In the genomic region with DNA sequence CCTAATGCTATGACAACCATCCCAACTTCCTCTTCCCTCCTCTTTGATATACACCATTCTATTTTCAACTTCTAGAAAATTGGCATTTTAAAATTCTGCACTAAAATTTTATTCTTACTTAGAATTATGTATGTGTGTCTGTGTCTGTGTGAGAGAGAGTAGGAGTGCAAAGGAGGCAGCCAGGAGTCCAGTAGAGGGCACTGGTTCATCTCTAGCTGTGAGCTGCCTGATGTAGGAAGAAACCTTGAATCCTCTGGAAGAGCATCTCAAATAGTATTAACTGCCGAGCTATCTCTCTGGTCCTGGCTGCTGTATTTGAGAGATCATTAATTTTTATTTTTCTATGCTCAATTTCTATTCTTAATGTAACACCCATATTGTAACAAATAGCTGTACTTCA, we compare ENCODE assay signal across 12 mouse cellular contexts.
DNase-seq lines count a peak whose midpoint lies in the region; ATAC-seq lines count a peak whose summit lies in the region.
"Had no signal": no experiment of that assay in that cellular context is flagged by ENCODE, and none has a peak within 500 bp of the region (broad histone marks: within the 10 kb centered on the region; RNA-seq: fewer than 3 reads in every experiment).

No protein-coding gene starts in this region.

- no peaks in the 10 kb centered on the region for H3K36me3 ChIP-seq in liver, embryonic 12.5 days
- H3K36me3 ChIP-seq: heart, embryonic 13.5 days; stomach, embryonic 15.5 days had no signal

- no peak overlapping the region for H3K27ac ChIP-seq in liver, embryonic 12.5 days
- H3K27ac ChIP-seq: heart, embryonic 13.5 days; stomach, embryonic 15.5 days had no signal

- no peaks in the 10 kb centered on the region for H3K9me3 ChIP-seq in liver, embryonic 12.5 days (replicated peaks)
- H3K9me3 ChIP-seq: heart, embryonic 13.5 days; megakaryocyte, embryonic 14.5 days; stomach, embryonic 15.5 days had no signal

- H3K4me3 ChIP-seq in liver, embryonic 12.5 days: no peak overlapping the region
- H3K4me3 ChIP-seq: heart, embryonic 13.5 days; megakaryocyte, embryonic 14.5 days; stomach, embryonic 15.5 days had no signal

- H3K9ac ChIP-seq in liver, embryonic 12.5 days: no peak overlapping the region
- H3K9ac ChIP-seq: heart, embryonic 13.5 days; stomach, embryonic 15.5 days had no signal

- ATAC-seq in frontal cortex, adult (ENCODE audit: low TSS enrichment): peak; percentile 86
- ATAC-seq in liver, embryonic 12.5 days: no peak

- H3K4me2 ChIP-seq in liver, embryonic 12.5 days: no peak overlapping the region
- H3K4me2 ChIP-seq: heart, embryonic 13.5 days; stomach, embryonic 15.5 days had no signal

- DNase-seq in frontal cortex, postnatal 10 days (ENCODE audit: low spot score in 2 of 2): no peak
- DNase-seq in liver (peak; percentile 4), ES-CJ7 (ENCODE audit: low read depth, low spot score) (peak; percentile 29)
- peak; percentile 43 for DNase-seq in embryo, embryonic 10.5 days (ENCODE audit: low spot score)
- no peak for DNase-seq in urinary bladder, postnatal 4 days (ENCODE audit: low spot score in 2 of 2)
- no peak for DNase-seq in ovary, postnatal 10 days (ENCODE audit: low spot score)
- DNase-seq: layer of hippocampus, adult 9-11 months had no signal

- no peaks in the 10 kb centered on the region for H3K27me3 ChIP-seq in liver, embryonic 12.5 days (replicated peaks)
- H3K27me3 ChIP-seq: heart, embryonic 13.5 days; megakaryocyte, embryonic 14.5 days; stomach, embryonic 15.5 days had no signal

- 18% methylated on average over 1 of the region's 1 CpGs for WGBS in liver, embryonic 12.5 days (ENCODE audit: insufficient replicate concordance)

- no peaks in the 10 kb centered on the region for H3K4me1 ChIP-seq in liver, embryonic 12.5 days
- H3K4me1 ChIP-seq: heart, embryonic 13.5 days; megakaryocyte, embryonic 14.5 days; stomach, embryonic 15.5 days had no signal

Comparison
In these comparisons a context has a peak if more than half of its experiments do, and no peak if none do; other contexts are left out.
1. DNase-seq: peak in liver (single experiment), ES-CJ7 (single experiment) and embryo, embryonic 10.5 days (single experiment); none in frontal cortex, postnatal 10 days (0 of 2), urinary bladder, postnatal 4 days (0 of 2) and ovary, postnatal 10 days (single experiment).